Mouse (Mus musculus) adrenal gland, postnatal 10 days (tissue): ENCODE measurements around the gene Stard5. TPM values are rescaled to one million over a fixed set of nuclear protein-coding genes. Genes with fewer than 3 reads are reported as not detected.

Experiments
- DNase-seq: peaks from one replicate; pipeline ENCODE4 v3.0.0; 2021; ENCODE audit warnings: mixed read lengths
- total RNA-seq, 2 experiments: library from RNA; stranded (reverse); gene quantifications; 2 replicates each; pipeline ENCODE4 v1.2.3; 2021

Gene Stard5
- total RNA-seq, 2 experiments from 2014 or later: 30.1 to 35.2 TPM

DNA sequence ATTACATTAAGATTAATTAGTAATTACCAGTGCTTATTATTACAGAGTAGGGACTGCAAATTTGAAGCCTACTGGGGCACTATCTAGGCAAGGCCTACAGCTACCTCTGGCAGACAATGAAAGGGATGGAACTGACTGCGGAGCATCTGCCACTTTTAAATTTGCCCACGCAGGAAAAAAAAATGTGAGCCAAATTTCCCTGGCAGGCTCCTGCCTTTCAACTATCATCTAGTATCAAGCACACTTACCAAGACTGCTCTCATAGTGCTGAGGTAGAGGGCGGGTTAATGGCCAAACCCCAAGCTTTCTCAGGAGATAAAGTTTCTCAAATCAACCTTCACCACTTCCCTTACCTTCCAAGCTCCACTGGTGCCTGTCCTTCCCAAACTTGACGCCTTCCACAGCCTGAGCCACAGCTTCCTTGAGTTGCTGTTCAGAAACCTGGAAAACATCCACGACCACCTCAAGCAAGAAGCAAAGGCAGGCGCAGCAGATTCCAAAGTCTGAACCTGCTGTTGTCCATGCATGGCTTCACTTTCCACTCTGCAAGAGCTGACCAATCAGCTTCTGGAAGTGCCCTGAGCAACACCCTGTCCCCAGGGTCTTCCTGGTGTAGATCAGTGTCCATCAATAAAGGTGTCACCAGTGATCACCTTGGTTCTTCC lies 31.1 kb downstream of the Stard5 start:
- no peak for DNase-seq

DNA sequence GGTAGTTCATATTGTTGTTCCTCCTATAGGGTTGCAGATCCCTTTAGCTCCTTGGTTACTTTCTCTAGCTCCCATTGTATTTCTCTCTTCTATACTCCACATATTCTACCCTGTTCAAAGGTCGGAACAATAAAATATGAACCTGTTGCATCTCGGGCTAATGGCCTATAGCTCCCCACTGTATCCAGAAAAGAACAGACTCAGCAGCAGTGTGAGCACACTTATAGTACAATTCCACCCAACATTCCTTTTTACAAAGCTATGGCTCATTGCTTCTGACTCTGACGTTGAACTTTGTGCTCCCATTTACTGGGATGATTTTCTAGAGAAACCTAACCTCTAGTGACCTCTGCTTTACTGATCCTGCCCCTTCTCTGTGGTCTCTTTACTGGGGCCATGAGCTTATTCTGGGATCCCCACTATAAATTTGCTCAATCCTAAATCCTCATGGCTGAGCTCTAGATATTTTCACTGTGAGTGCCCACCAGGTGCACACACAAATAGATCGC lies 34.4 kb downstream of the Stard5 start:
- no peak for DNase-seq

DNA sequence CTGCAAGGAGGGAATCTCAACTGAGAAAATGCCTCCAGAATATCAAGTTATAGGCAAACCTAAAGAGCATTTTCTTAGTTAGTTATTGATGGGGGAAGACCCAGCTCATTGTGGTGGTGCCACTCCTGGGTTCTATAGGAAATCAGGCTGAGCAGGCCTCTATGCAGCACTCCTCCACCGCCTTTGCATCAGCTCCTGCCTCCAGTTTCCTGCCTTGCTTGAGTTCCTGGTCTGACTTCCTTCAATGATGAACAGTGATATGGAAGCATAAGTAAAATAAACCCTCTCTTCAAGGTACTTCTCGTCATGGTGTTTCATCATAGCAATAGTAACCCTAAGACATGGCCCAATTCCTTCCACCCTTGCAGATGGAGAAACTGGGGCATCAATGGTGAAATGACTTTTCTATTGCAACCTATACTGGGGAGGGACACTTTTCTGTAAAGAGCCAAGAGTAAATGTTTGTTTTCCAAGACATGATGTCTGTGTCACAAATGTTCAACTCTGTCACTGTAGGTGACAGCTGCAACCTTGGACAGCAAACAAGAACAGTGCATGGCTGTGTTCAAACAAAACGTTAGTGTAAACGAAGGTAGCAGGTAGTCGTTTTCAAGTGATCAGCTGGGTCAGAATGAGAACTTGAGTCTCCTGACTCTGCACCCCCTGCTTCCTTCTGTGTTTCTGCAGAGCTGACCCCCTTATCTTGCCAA lies 36.3 kb downstream of the Stard5 start:
- DNase-seq: no peak

DNA sequence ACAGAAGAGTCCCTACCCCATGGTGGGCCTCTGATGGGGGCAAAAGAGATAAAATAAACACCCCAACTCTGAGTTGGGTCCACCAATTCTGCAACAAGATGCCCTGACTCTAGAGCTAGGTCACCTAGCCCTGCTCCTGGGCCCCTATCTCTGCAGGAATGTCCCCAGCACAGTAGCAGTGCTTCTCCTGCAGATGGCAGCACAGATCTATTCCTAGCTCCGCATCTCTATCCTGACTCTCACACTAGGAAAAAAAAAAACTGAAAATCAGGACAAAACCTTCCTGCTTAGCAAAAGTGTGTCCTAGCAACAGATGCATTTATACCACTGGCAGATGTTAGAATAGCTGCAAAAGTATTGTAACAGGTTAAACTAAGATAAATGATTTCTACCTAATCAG lies 37.0 kb downstream of the Stard5 start:
- DNase-seq: peak; percentile 73

DNA sequence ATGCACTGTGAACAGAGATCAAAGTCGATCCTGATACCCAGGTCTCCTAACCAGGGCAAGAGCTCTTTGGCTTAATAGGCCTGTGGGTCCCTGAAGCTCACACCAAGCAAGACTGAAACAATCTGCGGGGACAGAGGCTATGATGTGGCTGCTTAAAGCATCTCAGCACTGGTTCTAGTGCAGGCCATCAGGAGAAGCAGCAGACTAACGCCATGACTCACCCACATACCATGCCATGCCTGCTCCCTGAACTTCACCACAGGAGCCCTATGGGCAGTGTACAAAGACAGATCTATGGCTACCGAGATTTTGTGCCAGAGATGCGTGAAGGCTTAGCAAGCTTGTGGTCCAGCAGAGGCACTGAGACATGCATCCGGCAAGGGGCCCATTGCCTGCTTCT lies 39.8 kb downstream of the Stard5 start:
- peak; percentile 0 for DNase-seq

DNA sequence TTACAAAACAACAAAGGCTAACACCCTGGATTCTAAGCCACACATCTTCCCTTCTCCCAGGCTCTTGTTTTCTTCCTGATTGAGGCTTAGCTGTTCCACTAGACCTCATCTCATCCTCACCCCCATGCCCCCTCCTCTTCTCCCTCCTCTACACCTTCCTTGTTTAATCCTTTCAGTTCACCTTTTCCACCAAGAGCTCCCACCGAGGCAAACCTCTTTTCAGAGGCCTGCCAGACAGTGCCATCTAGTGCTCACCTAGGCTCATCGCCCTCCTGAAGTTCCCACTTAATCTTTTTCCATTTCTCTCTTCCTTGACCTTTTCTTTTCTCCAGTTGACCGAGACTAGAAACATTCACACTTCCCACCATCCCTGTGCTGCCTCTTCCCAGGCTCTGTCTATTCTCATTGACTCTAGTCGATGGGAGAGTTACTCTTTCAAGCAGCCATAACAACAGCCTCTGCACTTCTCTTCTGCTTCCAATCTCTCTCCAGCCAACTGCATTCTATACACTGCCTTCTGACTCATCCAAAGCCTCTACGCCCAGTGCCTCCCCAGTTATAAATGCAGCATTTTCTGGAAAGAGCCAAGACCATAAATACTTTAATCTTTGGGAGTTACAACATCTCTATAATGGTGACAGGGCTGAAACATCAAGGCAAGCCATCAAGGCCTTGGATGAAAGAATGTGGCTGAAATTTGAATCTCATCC lies 43.9 kb downstream of the Stard5 start:
- DNase-seq: peak; percentile 39

DNA sequence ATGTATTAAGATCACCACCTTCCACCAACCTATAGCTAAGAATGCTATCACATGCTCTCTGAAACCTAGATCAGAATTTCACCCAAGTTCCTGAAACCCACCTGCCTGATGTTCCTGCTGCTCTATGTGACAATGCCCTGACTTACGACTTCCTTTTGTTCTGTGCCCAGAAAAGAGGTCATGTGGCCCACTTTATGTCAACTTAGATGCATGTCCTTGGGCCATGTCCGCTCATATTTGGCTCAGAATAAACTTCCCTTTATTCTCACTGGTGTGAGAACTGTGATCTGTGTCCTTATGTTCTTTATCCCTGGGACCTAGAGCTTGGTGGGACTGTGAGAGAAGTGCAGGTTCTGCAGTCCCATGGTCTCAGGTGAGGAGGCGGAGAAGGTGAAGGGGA lies 45.5 kb downstream of the Stard5 start:
- no peak for DNase-seq

DNA sequence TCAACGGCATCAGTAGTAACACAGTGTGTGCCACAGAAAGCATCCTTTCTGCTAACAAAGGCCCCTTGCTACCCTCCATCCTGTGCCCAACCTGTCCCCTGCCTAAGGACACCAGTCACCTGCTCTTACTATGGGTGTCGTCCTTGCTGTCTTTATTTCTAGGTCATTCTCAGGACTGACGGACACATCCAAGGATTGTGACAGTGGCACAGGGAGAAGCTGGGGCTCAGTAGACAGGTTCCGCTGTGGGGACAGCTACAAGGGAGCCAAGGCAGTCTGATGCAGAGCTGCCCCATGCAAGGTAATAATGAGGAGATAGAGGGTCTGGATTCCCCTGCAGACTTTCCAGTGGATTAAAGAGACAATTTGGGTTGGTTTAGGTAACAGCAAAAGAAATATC lies 46.7 kb downstream of the Stard5 start:
- no peak for DNase-seq

DNA sequence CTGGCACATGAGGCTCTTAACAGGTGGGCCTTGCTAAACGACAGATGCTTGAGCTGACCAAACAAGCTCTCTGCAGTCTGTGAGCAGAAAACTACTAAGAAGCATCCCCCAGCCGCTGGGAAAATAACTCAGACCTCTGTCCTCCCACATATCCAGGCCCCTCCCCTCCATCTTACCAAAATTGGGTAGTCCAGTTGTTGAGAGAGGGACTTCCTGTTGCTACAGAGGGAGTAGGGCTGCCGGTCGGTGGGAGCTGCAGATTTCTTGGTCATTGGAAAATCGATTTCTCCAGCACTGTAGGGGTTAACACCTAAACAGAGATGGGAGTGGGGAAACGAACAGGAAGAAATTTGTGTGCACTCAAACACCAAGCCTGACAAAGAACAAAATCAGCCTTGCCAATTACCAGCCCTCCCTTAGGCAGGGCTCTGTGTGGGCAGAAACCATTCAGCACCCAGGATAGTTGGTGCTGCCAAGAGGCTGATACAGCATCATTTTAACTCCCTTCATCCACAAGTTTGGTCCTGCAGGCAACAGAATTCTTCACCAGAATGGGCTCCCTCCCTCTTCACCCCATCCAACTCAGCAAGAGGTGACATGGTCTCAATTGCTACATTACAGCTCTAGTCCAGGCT lies 51.0 kb downstream of the Stard5 start:
- no peak for DNase-seq

DNA sequence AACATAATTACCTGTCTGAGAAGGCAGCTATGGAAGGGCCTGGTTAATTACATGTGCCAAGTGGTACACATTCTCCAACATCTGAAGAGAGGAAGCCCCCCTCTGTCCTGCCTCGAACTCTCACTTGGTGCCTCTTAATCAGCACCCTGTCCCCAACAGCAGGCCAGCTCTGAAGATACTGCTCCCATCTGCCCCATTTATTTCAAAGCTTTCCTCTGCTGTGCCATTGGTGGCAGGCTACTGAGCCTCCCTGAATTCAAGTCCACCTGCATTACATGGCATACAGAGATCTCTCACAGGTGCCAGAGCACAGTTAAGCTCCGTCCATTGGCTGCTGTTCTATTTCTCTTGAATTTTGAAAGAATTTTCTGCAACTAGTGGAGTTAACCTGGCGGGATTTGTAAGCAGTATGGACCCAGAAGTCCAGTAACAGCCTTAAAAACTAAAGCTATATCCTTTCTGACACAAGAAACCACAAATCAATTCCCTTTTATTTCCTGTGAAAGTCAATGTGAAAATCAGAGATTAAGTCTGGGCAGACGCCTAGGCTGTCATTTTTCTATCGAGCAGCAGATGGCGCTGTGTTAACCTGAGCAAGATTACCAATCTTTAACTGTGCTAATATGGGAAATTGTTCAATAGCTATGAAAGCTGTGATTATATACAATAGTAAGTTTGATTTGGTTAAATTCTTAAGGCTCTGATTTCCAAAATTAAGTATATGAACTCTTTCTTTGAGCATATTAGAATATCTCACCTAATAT lies 63.9 kb downstream of the Stard5 start:
- DNase-seq: peak; percentile 37

DNA sequence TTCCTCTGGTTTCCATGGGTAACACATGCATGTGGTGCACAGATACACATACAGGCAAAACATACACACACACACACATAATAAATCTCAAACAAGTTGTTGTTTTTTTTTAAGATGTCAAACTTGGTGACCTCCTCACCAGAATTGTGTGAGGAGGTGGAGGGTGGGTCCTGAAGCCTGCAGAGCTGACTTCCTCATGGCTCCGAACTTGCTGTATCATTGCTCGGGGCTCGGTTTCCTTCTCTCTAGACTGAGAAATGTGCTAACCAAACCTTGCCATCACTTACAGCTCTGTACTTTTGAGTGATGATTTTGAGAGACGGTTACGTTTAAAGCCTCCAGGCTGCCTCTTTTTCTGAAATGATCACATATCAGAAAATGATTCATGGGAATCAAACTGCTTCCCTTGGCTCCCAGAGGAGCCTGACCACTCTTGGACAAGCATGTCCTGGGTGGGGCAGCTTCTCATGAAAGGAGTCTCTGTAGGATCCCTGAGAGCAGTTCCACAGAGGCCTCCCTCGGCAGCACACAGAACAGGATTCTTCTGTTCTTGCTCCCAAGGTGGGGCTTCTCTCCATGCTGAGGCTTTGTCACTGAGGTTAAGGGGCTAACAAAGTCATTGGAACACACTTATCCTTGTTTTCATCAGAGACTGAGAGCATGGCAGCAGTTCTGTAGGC lies 67.4 kb downstream of the Stard5 start:
- DNase-seq: no peak

Other genes with a start within 250 kb of the Stard5 start
- gene Tmc3, start 47.0 kb upstream of the Stard5 start, total RNA-seq: 1 to 10 TPM in 1 of 2 experiments, under 1 TPM in 1; 0.72 to 1.5 TPM
- gene Il16, start 113.8 kb downstream of the Stard5 start, total RNA-seq: 10 to 100 TPM in 1 of 2 experiments, 1 to 10 TPM in 1; 8.3 to 10.1 TPM
- gene Cfap161, start 162.9 kb downstream of the Stard5 start, total RNA-seq: under 1 TPM in 1 of 2 experiments, not detected in 1; 0.33 TPM